Mouse (Mus musculus): Measurements from ENCODE around the gene Gm45208. TPM values are rescaled to one million over a fixed set of nuclear protein-coding genes. Genes with fewer than 3 reads are reported as not detected.

Gm45208 gene
- polyA plus RNA-seq, 1 experiment = 0.51 TPM

- peak overlapping the region; percentile 51 for H3K4me3 ChIP-seq (replicated peaks)
- H3K4me1 ChIP-seq (ENCODE audit: control insufficient read depth) = peaks cover 52% of the 10 kb centered on the region
- no peak for TF ChIP-seq TAL1 (IDR thresholded peaks at IDR 0.05; ENCODE audit: low read length)
- TF ChIP-seq GATA1 (IDR thresholded peaks at IDR 0.05; ENCODE audit: low read length) = peak; percentile 71
- H3K27me3 ChIP-seq (ENCODE audit: control insufficient read depth) = no peaks in the 10 kb centered on the region
- no peaks in the 10 kb centered on the region for H3K9me3 ChIP-seq (ENCODE audit: control insufficient read depth, low read length)
- peaks cover 16% of the 10 kb centered on the region for H3K36me3 ChIP-seq (ENCODE audit: control insufficient read depth)
Observed at GRCm38 (mm10) chrX:7778450-7779244, 56.6 kb downstream of the Gm45208 start.

GRCm38 (mm10) chrX:7779294-7779693 is 57.2 kb downstream of the Gm45208 start:
- Histone ChIP-seq H3K4me3 (replicated peaks) (peak overlapping the region; percentile 51), H3K4me1 (ENCODE audit: control insufficient read depth) (peaks cover 52% of the 10 kb centered on the region)

More at GRCm38 (mm10) chrX:7779294-7779693, 57.2 kb downstream of the Gm45208 start:
- H3K36me3 ChIP-seq (ENCODE audit: control insufficient read depth) = peaks cover 9% of the 10 kb centered on the region
- no peaks in the 10 kb centered on the region for H3K27me3 ChIP-seq (ENCODE audit: control insufficient read depth)
- TF ChIP-seq GATA1 (IDR thresholded peaks at IDR 0.05; ENCODE audit: low read length) (no peak), TAL1 (IDR thresholded peaks at IDR 0.05; ENCODE audit: low read length) (no peak)
- H3K9me3 ChIP-seq (ENCODE audit: control insufficient read depth, low read length) = no peaks in the 10 kb centered on the region

Other genes with a start within 250 kb of the Gm45208 start
- 0.07 TPM in 1 of 2 replicates, not detected in the other for gene Foxp3, start 148.6 kb upstream of the Gm45208 start, polyA plus RNA-seq (2012)
- gene Ppp1r3f, start 148.0 kb upstream of the Gm45208 start, polyA plus RNA-seq (2012) = 0.05 and 0.10 TPM in 2 replicates
- 2.8 and 3.4 TPM in 2 replicates for gene Ccdc22, start 116.7 kb upstream of the Gm45208 start, polyA plus RNA-seq (2012)
- 0.01 TPM in 1 of 2 replicates, not detected in the other for gene Cacna1f, start 115.2 kb upstream of the Gm45208 start, polyA plus RNA-seq (2012)
- 0.04 and 0.08 TPM in 2 replicates for gene Syp, start 83.8 kb upstream of the Gm45208 start, polyA plus RNA-seq (2012)
- gene Prickle3, start 65.0 kb upstream of the Gm45208 start, polyA plus RNA-seq (2012) = 0.03 TPM in 2 replicates
- 0.28 and 1.5 TPM in 2 replicates for gene Plp2, start 50.9 kb upstream of the Gm45208 start, polyA plus RNA-seq (2012)
- gene Magix, start 41.0 kb upstream of the Gm45208 start, polyA plus RNA-seq (2012) = not detected in 2 replicates
- 0.19 and 0.22 TPM in 2 replicates for gene Gpkow, start 25.1 kb upstream of the Gm45208 start, polyA plus RNA-seq (2012)
- 4.2 and 5.1 TPM in 2 replicates for gene Wdr45, start 7.9 kb upstream of the Gm45208 start, polyA plus RNA-seq (2012)
- gene Praf2, start 6.2 kb downstream of the Gm45208 start, polyA plus RNA-seq (2012) = 0.30 and 0.59 TPM in 2 replicates
- gene Ccdc120, start 28.7 kb downstream of the Gm45208 start, polyA plus RNA-seq (2012) = 0.02 and 0.11 TPM in 2 replicates
- gene Tfe3, start 40.3 kb downstream of the Gm45208 start, polyA plus RNA-seq (2012) = 1.7 and 1.8 TPM in 2 replicates
- 3.5 and 4.8 TPM in 2 replicates for gene Gripap1, start 67.5 kb downstream of the Gm45208 start, polyA plus RNA-seq (2012)
- gene Kcnd1, start 100.0 kb downstream of the Gm45208 start, polyA plus RNA-seq (2012) = 0.03 TPM in 2 replicates
- 36.0 and 44.0 TPM in 2 replicates for gene Otud5, start 119.1 kb downstream of the Gm45208 start, polyA plus RNA-seq (2012)
- 0.60 and 0.94 TPM in 2 replicates for gene Pim2, start 156.0 kb downstream of the Gm45208 start, polyA plus RNA-seq (2012)
- gene Slc35a2, start 161.8 kb downstream of the Gm45208 start, polyA plus RNA-seq (2012) = 4.4 and 4.8 TPM in 2 replicates
- 14.0 and 16.6 TPM in 2 replicates for gene Pqbp1, start 177.0 kb downstream of the Gm45208 start, polyA plus RNA-seq (2012)
- 22.8 and 32.9 TPM in 2 replicates for gene Timm17b, start 177.1 kb downstream of the Gm45208 start, polyA plus RNA-seq (2012)
- gene Gm10491, start 185.6 kb downstream of the Gm45208 start, polyA plus RNA-seq (2012) = not detected in 2 replicates
- gene Gm10490, start 187.3 kb downstream of the Gm45208 start, polyA plus RNA-seq (2012) = not detected in 2 replicates
- 0.02 TPM in 1 of 2 replicates, not detected in the other for gene Pcsk1n, start 197.6 kb downstream of the Gm45208 start, polyA plus RNA-seq (2012)
- 0.06 TPM in 1 of 2 replicates, not detected in the other for gene Eras, start 206.4 kb downstream of the Gm45208 start, polyA plus RNA-seq (2012)
- gene Hdac6, start 225.6 kb downstream of the Gm45208 start, polyA plus RNA-seq (2012) = 0.57 and 0.97 TPM in 2 replicates